Mouse (Mus musculus) adrenal gland, adult 8-10 months (tissue): ENCODE measurements around the gene Med22. TPM values are rescaled to one million over a fixed set of nuclear protein-coding genes. Genes with fewer than 3 reads are reported as not detected.

Experiments
- DNase-seq: peaks from one replicate; pipeline ENCODE4 v3.0.0; 2022
- total RNA-seq, 4 experiments: library from RNA; stranded (reverse); gene quantifications; 2 replicates each; pipeline ENCODE4 v1.2.4; 2022

Med22 gene
- total RNA-seq, 4 experiments from 2014 or later, result 51.6 to 73.6 (median 62.4) TPM

DNA sequence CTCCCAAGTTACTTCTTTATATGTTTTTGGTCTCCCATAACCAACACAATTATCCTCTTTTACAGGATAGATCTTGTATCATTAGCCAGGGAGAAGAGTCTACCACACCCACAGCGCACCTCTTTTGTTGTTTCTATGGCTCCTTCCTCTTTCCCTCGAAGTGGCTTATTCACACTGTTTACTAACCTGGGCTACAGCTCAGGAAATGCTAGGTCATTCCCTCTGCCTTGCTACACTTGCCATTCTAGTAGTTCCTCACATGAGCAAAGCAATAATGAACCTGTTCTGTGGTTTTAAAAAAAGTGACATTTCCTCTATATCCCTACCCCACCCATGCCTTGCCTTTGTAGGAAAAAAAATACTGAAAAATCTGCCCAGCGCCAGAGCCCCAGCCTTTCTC lies 47.6 kb downstream of the Med22 start:
- DNase-seq, result no peak

Other genes starting within 250 kb of the Med22 start
- gene Lcn4, start 239.4 kb downstream of the Med22 start, total RNA-seq, result not detected
- gene Abo, start 45.7 kb downstream of the Med22 start, total RNA-seq, result not detected
- 10 to 100 TPM; 26.0 to 32.8 (median 28.9) TPM for gene Surf6, start 7.8 kb downstream of the Med22 start, total RNA-seq
- 100 to 1,000 TPM; 424 to 496 (median 462) TPM for gene Rpl7a, start 87 bp upstream of the Med22 start, total RNA-seq
- gene Surf2, start 5.7 kb upstream of the Med22 start, total RNA-seq, result 10 to 100 TPM; 43.1 to 55.8 (median 52.2) TPM
- gene Surf1, start 5.9 kb upstream of the Med22 start, total RNA-seq, result 100 to 1,000 TPM; 128 to 137 (median 135) TPM
- 100 to 1,000 TPM; 161 to 218 (median 182) TPM for gene Surf4, start 23.3 kb upstream of the Med22 start, total RNA-seq
- under 1 TPM in 2 of 4 experiments, not detected in 2; 0.75 to 0.77 TPM for gene Stkld1, start 23.4 kb upstream of the Med22 start, total RNA-seq
- 10 to 100 TPM; 28.5 to 44.6 (median 37.5) TPM for gene Rexo4, start 53.7 kb upstream of the Med22 start, total RNA-seq
- not detected for gene Adamts13, start 62.7 kb upstream of the Med22 start, total RNA-seq
- 10 to 100 TPM; 64.5 to 73.5 (median 66.9) TPM for gene Cacfd1, start 99.2 kb upstream of the Med22 start, total RNA-seq
- 1 to 10 TPM in 2 of 4 experiments, under 1 TPM in 2; 0.87 to 1.2 (median 1.0) TPM for gene Slc2a6, start 117.3 kb upstream of the Med22 start, total RNA-seq
- under 1 TPM in 1 of 4 experiments, not detected in 3; 0.20 TPM for gene Mymk, start 161.5 kb upstream of the Med22 start, total RNA-seq
- 10 to 100 TPM; 14.3 to 24.8 (median 19.3) TPM for gene Adamtsl2, start 168.7 kb upstream of the Med22 start, total RNA-seq
- gene Fam163b, start 231.8 kb upstream of the Med22 start, total RNA-seq, result 1 to 10 TPM; 2.5 to 4.4 (median 3.5) TPM